Mouse (Mus musculus) E14TG2a.4 (cell line): Measurements from ENCODE around the gene Dpp4.

ENCODE experiments used
- CTCF ChIP-seq: conservative IDR thresholded peaks from 2 replicates; pipeline ENCODE4 v1.5.1; 2014; ENCODE audit warnings: low read length
- NANOG ChIP-seq: IDR thresholded peaks from 2 replicates; pipeline ENCODE4 v1.6.1; 2014; ENCODE audit warnings: borderline replicate concordance, low read length, mixed read lengths

DNA sequence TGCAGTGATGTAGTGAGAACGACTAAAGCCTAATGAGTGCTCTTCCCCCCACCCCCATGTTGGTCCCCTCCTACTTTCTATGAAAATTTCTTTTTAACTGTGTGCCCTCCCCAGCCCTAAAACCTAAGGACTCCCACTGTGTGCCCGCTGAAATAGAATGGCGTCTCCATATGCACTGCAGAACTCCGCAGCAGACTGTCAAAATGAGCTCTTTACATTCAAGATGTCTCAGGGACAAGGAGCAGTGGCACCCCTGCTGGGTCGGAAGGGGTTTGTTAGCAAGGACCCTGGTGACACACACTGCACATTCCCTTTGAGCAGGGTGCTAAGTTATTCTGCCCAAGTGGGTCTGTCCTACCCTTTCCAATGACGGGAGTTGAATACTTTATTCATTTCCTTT is 56.3 kb downstream of the Dpp4 start:
- TF ChIP-seq CTCF (no peak), NANOG (no peak)
